In the genomic region with DNA sequence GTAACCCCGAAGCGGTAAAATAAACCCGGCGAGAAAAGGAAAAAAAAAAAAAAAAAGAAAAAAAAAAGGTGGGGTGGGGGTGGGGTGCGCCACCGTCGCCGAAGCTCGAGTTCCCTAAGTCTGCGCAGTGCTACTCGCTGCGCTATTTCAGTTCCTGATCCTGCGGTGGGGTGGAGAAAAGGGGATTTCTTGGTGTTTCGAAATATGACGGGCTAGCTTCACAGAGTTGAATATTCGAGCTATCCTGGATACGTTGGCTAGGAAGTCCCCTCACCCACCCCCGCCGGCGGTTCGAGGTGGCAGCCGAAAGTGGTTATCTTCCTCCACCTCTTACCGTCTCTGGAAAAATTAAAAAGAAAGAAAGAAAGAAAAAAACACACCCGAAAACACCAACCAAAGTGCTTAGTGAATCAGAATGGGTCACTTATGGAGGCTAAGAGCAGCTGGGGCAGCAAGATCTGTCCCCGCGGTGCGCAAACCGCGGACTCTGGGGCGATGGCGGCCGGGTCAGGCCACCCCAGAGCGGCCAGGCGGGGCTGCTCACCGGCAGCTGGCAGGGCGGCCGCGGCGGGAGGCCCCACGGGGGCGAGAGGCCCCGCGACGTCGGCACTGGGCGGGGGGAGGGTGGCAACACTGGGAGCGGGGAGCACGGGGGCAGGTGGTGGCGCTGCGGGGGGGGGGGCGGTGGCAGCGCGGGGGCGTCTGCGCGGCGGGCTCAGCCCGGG, we compare ENCODE assay signal across 8 mouse cellular contexts. TPM values are rescaled to one million over a fixed set of nuclear protein-coding genes. Genes with fewer than 3 reads are reported as not detected.
DNase-seq lines count a peak whose midpoint lies in the region; ATAC-seq and TF ChIP-seq lines count a peak whose summit lies in the region.

No protein-coding gene starts in this region.

- H3K9ac ChIP-seq in hindbrain, postnatal 0 days (replicated peaks; ENCODE audit: low read length) = peak overlapping the region; percentile 96

- in situ Hi-C loops in Patski (cut with MboI; ENCODE audit: low pct_unique_long_range_greater_than_20kb) = loop anchor here (5.0 kb wide), 1 partner anchor 36 kb away; no protein-coding TSS in a partner anchor

- peak; percentile 52 for ATAC-seq in Patski
- ATAC-seq in hindbrain, postnatal 0 days = peak; percentile 39
- peak; percentile 54 for ATAC-seq in megakaryocyte, adult 5-6 weeks (ENCODE audit: poor library complexity, severe bottlenecking)

- under 1% methylated on average over 33 of the region's 58 CpGs for WGBS in hindbrain, postnatal 0 days

- peak; percentile 79 for DNase-seq in Patski (ENCODE audit: low read depth, low spot score)
- peak; percentile 57 to 69 for DNase-seq in cerebellum, postnatal 25 days
- peak; percentile 89 for DNase-seq in gastrocnemius, adult 2 months
- peak; percentile 85 for DNase-seq in hindbrain, postnatal 0 days (ENCODE audit: low spot score)
- peak; percentile 52 to 71 for DNase-seq in left cerebral cortex, adult 8-10 months (ENCODE audit: low spot score in 2 of 2)
- DNase-seq in right cerebral cortex, adult 18-20 months = peak; percentile 72
- DNase-seq in urinary bladder, postnatal 14 days (ENCODE audit: low spot score) = peak; percentile 66

- H3K36me3 ChIP-seq in hindbrain, postnatal 0 days (ENCODE audit: insufficient read depth, low read length) = peaks cover 4% of the 10 kb centered on the region; the same call in 1 of the 2 replicates

- peak overlapping the region; percentile 98 for H3K27ac ChIP-seq in gastrocnemius, adult 2 months
- H3K27ac ChIP-seq in hindbrain, postnatal 0 days = peak overlapping the region; percentile 99

- H3K9me3 ChIP-seq in hindbrain, postnatal 0 days (ENCODE audit: low read length) = no peaks in the 10 kb centered on the region

- no peak for TF ChIP-seq CTCF in Patski (IDR thresholded peaks at IDR 0.05)
- no peak for TF ChIP-seq CTCF in gastrocnemius, adult 2 months (IDR thresholded peaks at IDR 0.05)
- TF ChIP-seq CTCF in hindbrain, postnatal 0 days (IDR thresholded peaks at IDR 0.05; ENCODE audit: low read depth) = no peak

- no peaks in the 10 kb centered on the region for H3K27me3 ChIP-seq in Patski
- H3K27me3 ChIP-seq in hindbrain, postnatal 0 days (ENCODE audit: insufficient read depth, low read length) = no peaks in the 10 kb centered on the region

- POLR2A ChIA-PET in Patski (lab: Charles Lee) = interaction anchor here (0.6 to 1.8 kb wide), 5 partner anchors 11 to 48 kb away, joined by 3 to 8 read pairs (median 5); no protein-coding TSS in a partner anchor

- H3K4me2 ChIP-seq in hindbrain, postnatal 0 days (ENCODE audit: low read depth, low read length) = peak overlapping the region; percentile 92

- H3K4me1 ChIP-seq in hindbrain, postnatal 0 days (ENCODE audit: insufficient read depth, low read length) = peaks cover 19% of the 10 kb centered on the region

- H3K4me3 ChIP-seq in gastrocnemius, adult 2 months = peak overlapping the region; percentile 90
- H3K4me3 ChIP-seq in hindbrain, postnatal 0 days (ENCODE audit: low read length) = peak overlapping the region; percentile 92

- intact Hi-C loops in gastrocnemius, adult 2 months (cut with DNase I) = loop anchor here (1.0 to 5.0 kb wide), 3 partner anchors 36 to 491 kb away; a partner anchor contains a TSS

- CTCF ChIA-PET in Patski (lab: Charles Lee) = interaction anchor here (1.2 kb wide), 1 partner anchor 37 kb away, joined by 4 read pairs; no protein-coding TSS in a partner anchor

RNA-seq across cellular contexts. Expression of a gene that starts 1.1 kb away (rescaled TPM):
- polyA plus RNA-seq in Patski (2021) = 30.0 TPM
- total RNA-seq in gastrocnemius, adult 2 months (2021) = 10 to 100 TPM in 1 of 2 experiments, 1 to 10 TPM in 1; 8.3 to 19.8 TPM
- 36.4 and 38.9 TPM in 2 replicates for total RNA-seq in hindbrain, postnatal 0 days (2014; rRNA removed)
- 23.9 and 25.1 TPM in 2 replicates for polyA plus RNA-seq in hindbrain, postnatal 0 days (2015; fragmentation: Nextera tagmentation; extraction: Ambion mirVana)
- total RNA-seq in left cerebral cortex, adult 8-10 months (2022) = 10 to 100 TPM; 60.9 to 68.8 (median 63.9) TPM
- total RNA-seq in megakaryocyte, adult 5-6 weeks (2015) = 20.4 and 21.8 TPM in 2 replicates
- 31.6 and 32.5 TPM in 2 replicates for total RNA-seq in megakaryocyte, adult 5-6 weeks (2017)

RNA-seq across cellular contexts. Expression of a gene that starts 55.9 kb away (rescaled TPM):
- not detected for polyA plus RNA-seq in Patski (2021)
- total RNA-seq in gastrocnemius, adult 2 months (2021) = under 1 TPM in 1 of 2 experiments, not detected in 1; 0.17 TPM
- total RNA-seq in hindbrain, postnatal 0 days (2014; rRNA removed) = 61.8 and 80.1 TPM in 2 replicates
- polyA plus RNA-seq in hindbrain, postnatal 0 days (2015; fragmentation: Nextera tagmentation; extraction: Ambion mirVana) = 71.0 and 76.7 TPM in 2 replicates
- 100 to 1,000 TPM; 126 to 132 (median 131) TPM for total RNA-seq in left cerebral cortex, adult 8-10 months (2022)
- not detected in 2 replicates for total RNA-seq in megakaryocyte, adult 5-6 weeks (2015)
- not detected in 2 replicates for total RNA-seq in megakaryocyte, adult 5-6 weeks (2017)

Comparison
In these comparisons a context has a peak if more than half of its experiments do, and no peak if none do; other contexts are left out.
1. Peak in every context shown above with its lines: DNase-seq, ATAC-seq, H3K4me3 ChIP-seq and H3K27ac ChIP-seq.
2. RNA of a gene that starts 55.9 kb away (total RNA-seq): 126 to 132 TPM in left cerebral cortex, adult 8-10 months and 61.8 to 80.1 TPM in hindbrain, postnatal 0 days; 0.17 TPM in gastrocnemius, adult 2 months and not detected in megakaryocyte, adult 5-6 weeks; every median in the first group is over 10 times any median in the second.